Mouse (Mus musculus): ENCODE results near the gene Gm8232.
"Not testable (repeated sequence)": the region's sequence is repeated elsewhere in the genome, so short reads cannot be mapped to it uniquely, and the experiment has no call there.

Gene Gm8232

GRCm38 (mm10) chr14:44433335-44433734 lies at the start of gene Gm8232:
Gm8232 (plus strand) TSS chr14:44433635.
- ATAC-seq (ENCODE audit: low TSS enrichment), result not testable (repeated sequence)

- not testable (repeated sequence) for ATAC-seq (ENCODE audit: low TSS enrichment)
Observed at GRCm38 (mm10) chr14:44384233-44384632, 49.2 kb upstream of the Gm8232 start.

DNA sequence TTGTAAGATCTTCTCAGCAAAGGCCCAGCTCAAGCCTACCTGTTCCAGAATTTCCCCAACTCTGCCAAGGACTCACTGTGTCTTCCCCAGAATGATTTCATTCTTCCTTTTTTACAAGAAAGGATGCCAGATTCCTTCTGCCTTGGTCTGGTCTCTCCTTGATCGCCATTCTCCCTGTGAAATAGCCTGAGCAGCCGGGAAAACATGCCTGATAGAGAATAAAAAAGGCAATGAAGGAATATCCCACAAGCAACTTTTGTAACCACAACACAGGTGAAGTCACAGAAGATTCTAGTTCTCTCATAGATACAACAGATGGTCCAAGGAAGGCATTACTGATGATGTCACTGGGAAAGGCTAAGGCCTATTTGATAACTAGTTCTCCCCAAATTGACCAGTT lies 22.8 kb upstream of the Gm8232 start, which contains the start of gene Gm3371:
TSS of gene Gm3371 (minus strand) at position 101 of the 400 bp plus-strand sequence.
- ATAC-seq (ENCODE audit: low TSS enrichment), result not testable (repeated sequence)
